Mouse (Mus musculus) liver, adult 2 months (tissue): Measurements from ENCODE around the gene Mmp24.

Experiments
- CTCF ChIP-seq: fragments of 200-500 bp; IDR thresholded peaks from 2 replicates; pipeline ENCODE4 v1.5.1; 2011; ENCODE audit warnings: low read depth, low read length, control low read depth
- POLR2A ChIP-seq: fragments of 200-500 bp; IDR thresholded peaks from 2 replicates; pipeline ENCODE4 v1.6.1; 2011; ENCODE audit warnings: low read length, control low read depth; ENCODE audit not compliant: insufficient read depth; ENCODE audit errors: extremely low read depth

- no peak for TF ChIP-seq POLR2A
- no peak for TF ChIP-seq CTCF
Observed at GRCm38 (mm10) chr2:155809620-155810019, 34.5 kb downstream of the Mmp24 start.
